Mouse (Mus musculus) CH12.LX (cell line): ENCODE measurements around the gene Tmem63c. TPM values are rescaled to one million over a fixed set of nuclear protein-coding genes. Genes with fewer than 3 reads are reported as not detected.

Experiments used
- DNase-seq: peaks from one replicate; pipeline ENCODE4 v3.0.0-alpha.2; 2013; ENCODE audit errors: extremely low read depth
- H3K27ac ChIP-seq: 2 replicates; pipeline ENCODE4 v1.5.1; 2012; ENCODE audit warnings: low read depth, mild to moderate bottlenecking, control low read depth, moderate library complexity; ENCODE audit not compliant: insufficient read depth
- H3K27me3 ChIP-seq: replicated peaks from 2 replicates; pipeline ENCODE3; 2012; ENCODE audit warnings: inconsistent platforms
- H3K36me3 ChIP-seq, 2 experiments: replicated peaks in 1 of 2; 2 replicates each; pipeline versions ENCODE3 to v1.6.1; 2012; ENCODE audit warnings: inconsistent platforms in 1 of 2, low read length in 1 of 2, mild to moderate bottlenecking in 1 of 2, mixed read lengths in 1 of 2, moderate library complexity in 1 of 2; ENCODE audit not compliant: control insufficient read depth in 1 of 2, insufficient read depth in 1 of 2
- H3K4me1 ChIP-seq, 2 experiments: 2 replicates each; pipeline ENCODE4 v1.6.1; 2012; ENCODE audit warnings: inconsistent platforms in 1 of 2, moderate library complexity in 1 of 2; ENCODE audit not compliant: insufficient read depth in 2 of 2, control insufficient read depth in 1 of 2
- H3K4me2 ChIP-seq: 2 replicates; pipeline ENCODE4 v1.6.1; 2012; ENCODE audit warnings: low read depth, mild to moderate bottlenecking, control low read depth; ENCODE audit not compliant: poor library complexity, insufficient read depth, severe bottlenecking
- H3K4me3 ChIP-seq, 3 experiments: fragments of 150-350 bp in 1 of 3; sonication (generic) in 1 of 3; replicated peaks in 1 of 3; 2 replicates each; pipeline versions ENCODE3 to v1.5.1; 2011 to 2012; ENCODE audit warnings: low read depth in 2 of 3, low read length in 2 of 3, mild to moderate bottlenecking in 2 of 3, moderate library complexity in 2 of 3, control low read depth in 1 of 3, improper control_type of control experiment in 1 of 3, inconsistent platforms in 1 of 3, mixed read lengths in 1 of 3; ENCODE audit not compliant: poor library complexity in 1 of 3
- H3K79me2 ChIP-seq: replicated peaks from 2 replicates; pipeline ENCODE4 v1.6.1; 2012; ENCODE audit warnings: mild to moderate bottlenecking, moderate library complexity; ENCODE audit not compliant: control insufficient read depth, poor library complexity, insufficient read depth, severe bottlenecking; ENCODE audit errors: extremely low read depth
- H3K9ac ChIP-seq: 2 replicates; pipeline ENCODE4 v1.6.1; 2012; ENCODE audit warnings: low read depth, mild to moderate bottlenecking, control low read depth, moderate library complexity; ENCODE audit not compliant: insufficient read depth
- H3K9me3 ChIP-seq: replicated peaks from 2 replicates; pipeline ENCODE3; 2012; ENCODE audit warnings: low read length, inconsistent platforms, mixed read lengths
- BHLHE40 ChIP-seq: IDR thresholded peaks from 2 replicates; pipeline ENCODE4 v1.6.1; 2011; ENCODE audit warnings: mild to moderate bottlenecking, low read depth, low read length, improper control_type of control experiment
- CHD2 ChIP-seq: IDR thresholded peaks from 2 replicates; pipeline ENCODE4 v1.6.1; 2011; ENCODE audit warnings: low read length, improper control_type of control experiment
- E2F4 ChIP-seq: IDR thresholded peaks from 2 replicates; pipeline ENCODE4 v1.6.1; 2011; ENCODE audit warnings: low read depth, low read length, improper control_type of control experiment; ENCODE audit not compliant: insufficient replicate concordance
- EP300 ChIP-seq: IDR thresholded peaks from 2 replicates; pipeline ENCODE4 v1.6.1; 2011; ENCODE audit warnings: low read length, improper control_type of control experiment
- ETS1 ChIP-seq: conservative IDR thresholded peaks from 2 replicates; pipeline ENCODE4 v1.6.1; 2012; ENCODE audit warnings: low read depth, mild to moderate bottlenecking, inconsistent platforms, low read length, improper control_type of control experiment, moderate library complexity
- HCFC1 ChIP-seq: IDR thresholded peaks from 2 replicates; pipeline ENCODE4 v1.6.1; 2012; ENCODE audit warnings: low read depth, mild to moderate bottlenecking, inconsistent platforms, low read length, improper control_type of control experiment
- IRF4 ChIP-seq: IDR thresholded peaks from 2 replicates; pipeline ENCODE4 v1.6.1; 2014; ENCODE audit warnings: low read depth, mild to moderate bottlenecking, inconsistent platforms, low read length, improper control_type of control experiment
- JUN ChIP-seq: IDR thresholded peaks from 2 replicates; pipeline ENCODE4 v1.6.1; 2011; ENCODE audit warnings: low read depth, mild to moderate bottlenecking, low read length, improper control_type of control experiment, moderate library complexity; ENCODE audit not compliant: insufficient read depth
- KAT2A ChIP-seq: IDR thresholded peaks from 2 replicates; pipeline ENCODE4 v1.6.1; 2012; ENCODE audit warnings: low read length, improper control_type of control experiment, inconsistent platforms; ENCODE audit not compliant: insufficient replicate concordance
- MEF2A ChIP-seq: IDR thresholded peaks from 2 replicates; pipeline ENCODE4 v1.6.1; 2014; ENCODE audit warnings: low read depth, mild to moderate bottlenecking, inconsistent platforms, low read length, improper control_type of control experiment, borderline replicate concordance
- MXI1 ChIP-seq: IDR thresholded peaks from 2 replicates; pipeline ENCODE4 v1.6.1; 2011; ENCODE audit warnings: mild to moderate bottlenecking, low read depth, low read length, improper control_type of control experiment
- MYC ChIP-seq: IDR thresholded peaks from 2 replicates; pipeline ENCODE4 v1.6.1; 2011; ENCODE audit warnings: low read depth, mild to moderate bottlenecking, improper control_type of control experiment, low read length
- NELFE ChIP-seq: IDR thresholded peaks from 2 replicates; pipeline ENCODE4 v1.6.1; 2011; ENCODE audit warnings: low read depth, low read length, improper control_type of control experiment
- PAX5 ChIP-seq: IDR thresholded peaks from 2 replicates; pipeline ENCODE4 v1.6.1; 2012; ENCODE audit warnings: low read length, inconsistent platforms, mixed read lengths
- POLR2A ChIP-seq: IDR thresholded peaks from 2 replicates; pipeline ENCODE4 v1.6.1; 2011; ENCODE audit warnings: low read depth, mild to moderate bottlenecking, improper control_type of control experiment, low read length
- POLR2AphosphoS2 ChIP-seq: IDR thresholded peaks from 2 replicates; pipeline ENCODE4 v1.6.1; 2011; ENCODE audit warnings: low read depth, low read length, improper control_type of control experiment
- RAD21 ChIP-seq: IDR thresholded peaks from 2 replicates; pipeline ENCODE4 v1.6.1; 2011; ENCODE audit warnings: low read depth, mild to moderate bottlenecking, low read length, improper control_type of control experiment, moderate library complexity
- USF1 ChIP-seq: IDR thresholded peaks from 2 replicates; pipeline ENCODE4 v1.6.1; 2014; ENCODE audit warnings: low read depth, mild to moderate bottlenecking, inconsistent platforms, low read length, improper control_type of control experiment
- USF2 ChIP-seq: conservative IDR thresholded peaks from 2 replicates; pipeline ENCODE4 v1.6.1; 2011; ENCODE audit warnings: low read depth, low read length, improper control_type of control experiment
- ZC3H11A ChIP-seq: IDR thresholded peaks from 2 replicates; pipeline ENCODE4 v1.6.1; 2012; ENCODE audit warnings: low read depth, mild to moderate bottlenecking, inconsistent platforms, low read length, improper control_type of control experiment
- ZKSCAN1 ChIP-seq: IDR thresholded peaks from 2 replicates; pipeline ENCODE4 v1.6.1; 2012; ENCODE audit warnings: low read depth, inconsistent platforms, low read length, improper control_type of control experiment, borderline replicate concordance
- ZNF384 ChIP-seq: IDR thresholded peaks from 2 replicates; pipeline ENCODE4 v1.6.1; 2012; ENCODE audit warnings: low read depth, low read length, improper control_type of control experiment, inconsistent platforms
- dilution Hi-C: fragments of 300-500 bp; cut with MboI; formaldehyde crosslinking; loops from 2 replicates; pipeline ENCODE4 v1.14.3; 2020; ENCODE audit warnings: low sequenced_read_pairs; ENCODE audit not compliant: extremely low pct_unique_long_range_greater_than_20kb, extremely low pct_ligation_motif_present
- in situ Hi-C: fragments of 300-500 bp; cut with MboI; formaldehyde crosslinking; loops from 3 replicates; pipeline ENCODE4 v1.14.3; 2019; ENCODE audit warnings: low sequenced_read_pairs, low pct_ligation_motif_present, low pct_unique_long_range_greater_than_20kb, mixed read lengths
- polyA plus RNA-seq: library from polyadenylated mRNA; unstranded; fragments of >175 nt; gene quantifications from 2 replicates; pipeline ENCODE4 v1.2.1, GENCODE M21; 2012; ENCODE audit warnings: low read depth; ENCODE audit not compliant: insufficient read length
- total RNA-seq, 2 experiments: library from RNA; depleted of rRNA; stranded (reverse); fragments of 300-350 nt in 1 of 2; fragments of >200 nt in 1 of 2; gene quantifications; 2 replicates each; pipeline ENCODE4 v1.2.3; 2012 to 2014

Tmem63c gene
- total and polyA plus RNA-seq, 3 experiments = 0.08 to 0.53 (median 0.11) TPM

DNA sequence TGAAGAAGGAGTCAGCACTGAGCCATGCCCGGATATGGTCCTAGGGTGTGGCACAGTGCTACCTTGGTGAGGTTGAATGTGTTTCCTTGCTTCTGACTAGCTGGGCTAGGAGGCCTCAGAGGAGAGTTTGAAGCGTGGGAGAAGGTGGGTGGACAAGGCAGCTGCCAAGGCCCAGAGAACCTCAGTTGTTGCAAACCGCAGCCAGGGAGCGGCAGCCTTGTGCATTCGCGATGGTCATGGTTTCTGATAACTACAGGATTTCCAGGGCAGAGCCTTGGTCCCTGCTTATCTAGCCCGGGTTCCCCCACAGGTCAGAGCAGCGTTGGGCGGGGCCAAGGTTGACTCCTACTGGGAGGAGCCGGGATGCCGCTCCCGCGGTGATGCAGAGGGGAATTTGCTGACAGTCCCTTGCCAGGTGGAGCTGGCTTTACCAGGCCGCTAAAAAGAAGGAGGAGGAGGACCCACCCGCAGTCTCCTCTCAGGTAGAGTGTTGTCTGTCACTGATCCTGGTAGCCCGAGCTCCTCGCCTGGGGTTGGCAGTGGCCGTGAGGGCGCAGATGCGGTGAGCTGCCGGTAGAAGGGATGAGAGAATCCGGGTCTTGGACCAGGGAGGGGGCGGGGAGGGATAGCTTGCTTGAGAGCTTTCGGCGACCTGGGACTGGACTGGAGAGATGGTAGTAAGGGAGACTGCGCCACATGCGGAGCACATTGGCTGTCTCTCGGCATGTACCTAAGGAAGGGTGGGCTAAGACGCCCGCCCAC, 5.2 kb downstream of the Tmem63c start:
- Histone ChIP-seq H3K27ac (no peak overlapping the region), H3K4me1 (peaks cover 8 to 19% of the 10 kb centered on the region in 2 experiments), H3K36me3 (no peaks in the 10 kb centered on the region), H3K27me3 (peaks cover 89% of the 10 kb centered on the region), H3K9ac (no peak overlapping the region), H3K79me2 (no peaks in the 10 kb centered on the region), H3K4me3 (no peak overlapping the region), H3K9me3 (no peaks in the 10 kb centered on the region), H3K4me2 (no peak overlapping the region)
- TF ChIP-seq IRF4 = no peak
- TF ChIP-seq ZNF384 = no peak
- TF ChIP-seq MXI1 = no peak
- TF ChIP-seq E2F4 = no peak
- no peak for TF ChIP-seq CHD2
- TF ChIP-seq HCFC1 = no peak
- no peak for TF ChIP-seq MYC
- TF ChIP-seq POLR2AphosphoS2 = no peak
- TF ChIP-seq ZC3H11A = no peak
- TF ChIP-seq ETS1 = no peak
- no peak for TF ChIP-seq POLR2A
- TF ChIP-seq KAT2A = no peak
- no peak for TF ChIP-seq EP300
- TF ChIP-seq JUN = no peak
- TF ChIP-seq USF1 = no peak
- TF ChIP-seq PAX5 = no peak
- no peak for TF ChIP-seq BHLHE40
- in situ Hi-C loops (no loop called here), dilution Hi-C loops (no loop called here)
- no peak for DNase-seq

DNA sequence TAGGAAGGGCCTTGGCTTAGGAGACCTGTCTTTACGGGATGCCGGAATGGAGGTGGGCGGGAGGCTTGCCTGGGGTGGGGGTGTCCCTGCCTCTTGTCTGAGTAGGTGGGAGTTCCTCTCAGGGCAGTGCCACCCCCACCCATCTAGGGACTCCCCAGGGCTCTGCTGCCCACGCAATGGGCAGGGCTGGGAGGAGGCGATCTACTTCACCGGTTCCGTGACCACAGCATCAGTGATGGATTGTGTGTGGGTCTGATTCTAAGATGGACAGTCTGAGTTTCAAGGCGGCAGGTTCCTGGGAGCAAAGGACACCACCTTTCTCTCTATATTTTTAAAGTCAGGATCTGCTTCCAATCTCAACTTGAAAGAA, 5.7 kb downstream of the Tmem63c start:
- dilution Hi-C loops = no loop called here
- no peak overlapping the region for H3K9ac ChIP-seq
- H3K27ac ChIP-seq = no peak overlapping the region
- DNase-seq = no peak
- peaks cover 8 to 19% of the 10 kb centered on the region in 2 experiments for H3K4me1 ChIP-seq
- no peaks in the 10 kb centered on the region for H3K79me2 ChIP-seq
- H3K36me3 ChIP-seq = no peaks in the 10 kb centered on the region
- H3K4me2 ChIP-seq = no peak overlapping the region
- peaks cover 88% of the 10 kb centered on the region for H3K27me3 ChIP-seq
- in situ Hi-C loops = no loop called here
- H3K4me3 ChIP-seq = no peak overlapping the region
- no peaks in the 10 kb centered on the region for H3K9me3 ChIP-seq
- no peak for TF ChIP-seq E2F4
- TF ChIP-seq USF2 = no peak
- no peak for TF ChIP-seq ZC3H11A
- TF ChIP-seq ZKSCAN1 = no peak
- no peak for TF ChIP-seq NELFE
- TF ChIP-seq RAD21 = no peak
- no peak for TF ChIP-seq MEF2A
